Mouse (Mus musculus) hindlimb bud, embryonic 11.5 days (tissue): ENCODE results near the gene L3mbtl1.
A peak's percentile ranks its signal among the peaks of the same experiment; 100 is the strongest.
"Not testable (repeated sequence)": the region's sequence is repeated elsewhere in the genome, so short reads cannot be mapped to it uniquely, and the experiment has no call there.

Experiments
- DNase-seq: peaks from one replicate; pipeline ENCODE4 v3.0.0-alpha.2; 2012; ENCODE audit warnings: low read depth, low spot score; ENCODE audit errors: extremely low spot score

The L3mbtl1 gene

DNA sequence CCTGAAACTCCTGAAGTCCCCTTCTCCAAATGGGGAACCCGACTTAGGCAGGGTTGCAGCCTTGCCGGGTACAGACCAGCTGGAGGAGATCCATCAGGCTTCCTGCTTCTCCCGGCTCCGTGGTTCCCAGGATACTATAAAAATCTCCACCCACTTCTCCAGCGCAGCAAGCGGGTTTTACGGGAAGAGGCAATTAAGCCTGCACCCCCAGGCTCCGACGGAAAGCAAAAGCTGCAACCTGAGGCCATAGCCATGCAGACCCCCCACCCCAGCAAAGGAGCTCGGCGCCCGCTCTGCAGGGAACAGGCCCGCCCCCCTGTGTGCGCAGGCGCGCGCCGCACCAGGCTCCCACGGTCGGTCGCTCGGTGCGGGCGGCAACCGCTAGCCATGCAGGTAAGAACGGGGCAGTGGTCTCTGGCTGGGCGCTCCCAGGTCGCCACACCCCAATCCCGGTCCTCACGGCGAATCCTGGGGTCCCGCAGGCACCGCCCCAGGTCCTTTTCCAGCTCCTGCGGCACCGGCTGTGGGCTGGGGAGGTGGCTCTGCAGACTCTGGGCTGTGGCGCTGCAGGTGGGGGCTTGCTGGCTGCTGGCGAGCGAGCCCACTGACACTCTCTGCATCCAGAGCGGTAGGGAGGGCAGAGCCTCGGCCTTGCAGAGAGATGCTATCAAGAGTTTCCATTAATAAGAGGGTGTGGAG, at the start of gene L3mbtl1:
TSS of gene L3mbtl1 (plus strand) at position 325 of the 699 bp plus-strand sequence.
- no peak for DNase-seq

DNA sequence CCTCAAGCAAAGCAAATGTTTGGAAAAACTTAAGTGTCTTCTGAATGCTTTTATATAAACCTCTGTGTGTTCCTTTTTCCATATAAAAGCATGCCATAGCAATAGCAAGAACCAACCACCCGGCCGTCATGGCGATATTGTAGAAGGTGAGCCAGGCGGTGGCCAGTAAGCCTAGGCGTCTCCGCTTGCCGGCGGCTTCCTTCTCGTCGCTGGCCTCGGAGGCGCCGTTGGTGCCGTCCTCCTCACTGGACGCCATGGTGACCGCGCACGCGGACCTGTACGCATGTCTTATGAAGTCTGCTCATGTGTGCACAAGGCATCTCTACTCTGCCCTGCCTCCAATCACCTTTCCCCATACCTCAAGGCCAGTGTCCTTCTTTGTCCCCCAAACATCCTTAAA, 44.0 kb upstream of the L3mbtl1 start:
- not testable (repeated sequence) for DNase-seq

- DNase-seq: no peak
Measured at GRCm38 (mm10) chr2:162899880-162900589, 43.2 kb upstream of the L3mbtl1 start.

DNA sequence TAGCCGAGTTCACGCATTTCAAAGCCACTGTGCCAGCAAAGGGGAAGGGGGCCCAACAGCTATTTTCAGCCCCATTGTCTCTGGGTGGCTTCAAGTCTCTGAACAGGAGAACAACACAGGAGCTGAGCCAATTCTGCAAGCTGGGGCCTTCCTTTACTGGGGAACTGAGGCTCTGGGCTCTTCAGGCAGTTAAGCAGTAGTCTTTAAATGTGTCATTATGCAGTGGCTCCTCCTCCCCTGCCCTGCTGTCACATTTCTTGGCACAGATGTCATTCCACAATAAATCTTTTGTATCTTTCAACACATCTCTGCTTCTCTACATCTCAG, 42.7 kb upstream of the L3mbtl1 start:
- no peak for DNase-seq

DNA sequence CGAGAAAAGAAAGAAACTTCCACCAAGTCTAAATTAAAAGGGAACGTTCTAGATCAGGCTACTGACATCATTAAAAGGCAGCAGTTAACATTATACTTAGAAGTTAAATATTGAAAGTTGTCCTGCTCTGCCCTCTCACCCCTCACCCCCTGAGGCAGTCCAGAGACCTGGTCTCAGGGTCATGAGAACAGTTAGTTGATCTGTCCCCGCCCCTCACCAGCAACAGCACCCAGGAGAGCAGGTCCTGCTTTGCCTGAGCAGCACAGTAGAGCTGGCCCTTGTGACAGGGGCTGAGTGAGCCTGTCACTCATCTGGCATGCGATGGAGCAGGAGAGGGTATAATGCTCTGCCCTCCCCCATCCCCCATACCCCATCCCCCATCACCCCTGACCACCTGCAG, 37.4 kb upstream of the L3mbtl1 start:
- no peak for DNase-seq

- no peak for DNase-seq
Measured at GRCm38 (mm10) chr2:162908052-162908491, 35.2 kb upstream of the L3mbtl1 start.

DNA sequence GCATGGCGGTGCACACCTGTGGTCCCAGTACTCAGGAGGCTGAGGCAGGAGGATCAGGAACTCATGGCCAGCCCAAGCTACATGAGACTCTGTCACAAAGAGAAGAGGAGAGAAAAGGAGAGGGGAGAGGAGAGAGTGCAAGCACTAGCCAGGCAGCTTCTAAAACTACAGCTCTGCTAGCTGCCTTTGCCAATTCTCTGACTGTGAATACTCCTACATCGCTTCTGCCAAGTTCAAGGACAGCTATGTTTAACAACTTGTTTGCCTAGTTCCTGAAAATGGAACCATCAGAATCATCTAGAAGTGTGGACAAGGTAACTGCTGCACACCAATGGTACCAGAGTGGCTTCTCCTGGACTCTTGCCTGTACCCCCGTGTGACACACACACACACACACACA, 29.2 kb upstream of the L3mbtl1 start:
- no peak for DNase-seq

DNA sequence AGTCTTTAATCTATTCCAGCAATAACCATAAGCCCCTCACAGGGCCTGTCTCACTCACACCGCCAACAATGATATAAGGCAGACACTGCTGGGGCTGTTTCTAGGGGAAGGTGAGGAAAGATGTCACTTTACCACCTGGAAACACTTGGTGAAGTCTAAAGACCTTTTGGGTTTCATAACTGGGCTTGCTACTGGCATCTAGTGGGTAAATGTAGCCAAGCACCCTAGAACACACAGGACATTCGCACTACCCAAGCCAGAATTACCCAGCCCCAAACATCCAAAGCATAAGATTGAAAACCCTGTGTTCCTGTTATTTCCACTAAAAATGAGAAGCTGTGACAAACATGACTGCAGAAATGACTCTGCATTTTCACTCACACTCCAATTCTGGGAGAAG, 28.8 kb upstream of the L3mbtl1 start:
- no peak for DNase-seq

- no peak for DNase-seq
Measured at GRCm38 (mm10) chr2:162919926-162920325, 23.3 kb upstream of the L3mbtl1 start.

- peak; percentile 67 for DNase-seq
Measured at GRCm38 (mm10) chr2:162922183-162922582, 21.1 kb upstream of the L3mbtl1 start.

DNA sequence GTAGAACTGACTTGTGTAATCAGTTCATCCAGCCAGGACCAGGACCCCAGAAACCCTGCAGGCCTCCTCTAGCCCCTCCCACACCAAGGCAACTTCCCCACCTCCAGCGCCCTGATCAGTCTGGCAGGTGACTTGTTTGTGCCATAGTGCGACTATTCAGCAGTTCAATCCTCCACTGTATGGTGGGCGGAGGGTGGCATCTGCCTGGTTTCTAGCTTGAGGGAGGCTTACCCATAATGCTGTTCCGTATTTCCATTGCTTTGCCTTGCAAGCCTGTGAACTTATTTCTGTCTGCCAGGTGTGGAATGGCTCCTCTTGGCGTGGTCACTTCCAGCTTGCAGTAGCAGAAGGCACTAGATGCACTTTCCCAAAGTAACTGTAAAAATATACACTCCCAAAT, 20.4 kb upstream of the L3mbtl1 start:
- DNase-seq: no peak

DNA sequence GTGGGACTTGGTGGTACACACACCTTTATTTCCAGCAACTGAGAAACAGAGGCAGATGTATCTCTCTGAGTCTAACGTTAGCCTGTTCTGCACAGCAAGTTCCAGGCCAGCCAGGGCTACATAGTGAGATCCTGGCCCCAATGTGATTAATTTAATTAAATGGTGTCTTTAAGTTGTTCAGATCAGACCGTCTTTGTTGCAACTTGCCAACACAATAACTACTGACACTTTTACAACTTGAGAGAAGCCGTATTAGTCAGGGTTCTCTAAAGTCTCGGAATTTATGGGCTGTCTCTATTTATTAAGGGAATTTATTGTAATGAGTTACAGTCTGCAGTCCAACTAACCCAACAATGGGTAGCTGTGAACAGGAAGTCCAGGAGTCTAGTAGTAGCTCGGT, 19.1 kb upstream of the L3mbtl1 start:
- no peak for DNase-seq

- DNase-seq: no peak
Measured at GRCm38 (mm10) chr2:162927918-162928585, 15.2 kb upstream of the L3mbtl1 start.

- DNase-seq: no peak
Measured at GRCm38 (mm10) chr2:162929704-162930103, 13.6 kb upstream of the L3mbtl1 start.

GRCm38 (mm10) chr2:162930516-162931122, 12.7 kb upstream of the L3mbtl1 start:
- DNase-seq: no peak

GRCm38 (mm10) chr2:162931123-162931673, 12.1 kb upstream of the L3mbtl1 start, which contains the start of gene Srsf6:
Srsf6 (plus strand) TSS chr2:162931528.
- peak; percentile 88 for DNase-seq

GRCm38 (mm10) chr2:162931674-162932650, 11.3 kb upstream of the L3mbtl1 start:
- DNase-seq: no peak

DNA sequence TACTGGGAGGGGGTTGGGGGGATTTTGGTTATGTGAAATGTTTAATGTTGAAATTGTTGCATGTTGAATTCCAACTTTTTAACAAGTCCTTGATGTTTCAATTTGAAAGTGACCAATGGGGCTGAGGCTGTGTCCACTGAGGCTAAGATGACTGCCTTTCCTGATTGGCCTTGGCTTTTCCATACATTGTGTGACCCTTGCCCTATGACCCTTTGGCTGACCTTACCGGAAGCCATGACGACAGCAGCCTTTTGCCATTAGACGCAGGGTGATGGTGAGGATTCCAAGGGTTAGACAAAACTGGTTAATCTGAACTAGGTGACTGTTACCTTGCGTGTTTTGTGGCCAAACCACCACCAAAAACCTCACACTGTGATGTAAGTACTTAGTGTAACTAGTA, 10.6 kb upstream of the L3mbtl1 start:
- DNase-seq: no peak

GRCm38 (mm10) chr2:162934421-162934820, 8.9 kb upstream of the L3mbtl1 start:
- DNase-seq: no peak

- no peak for DNase-seq
Measured at GRCm38 (mm10) chr2:162935700-162936099, 7.6 kb upstream of the L3mbtl1 start.
